Mouse (Mus musculus) testis, adult 2 months (tissue): ENCODE measurements around the gene D8Ertd738e.

Source experiments
- CTCF ChIP-seq: fragments of 200-500 bp; IDR thresholded peaks from 2 replicates; pipeline ENCODE4 v1.5.1; 2012; ENCODE audit warnings: low read depth, mild to moderate bottlenecking, inconsistent platforms, low read length, moderate library complexity; ENCODE audit not compliant: control insufficient read depth, insufficient read depth, insufficient replicate concordance
- POLR2A ChIP-seq: fragments of 200-500 bp; IDR thresholded peaks from 2 replicates; pipeline ENCODE4 v1.6.1; 2012; ENCODE audit warnings: low read depth, mild to moderate bottlenecking, inconsistent platforms, low read length, moderate library complexity; ENCODE audit not compliant: control insufficient read depth

- TF ChIP-seq CTCF (no peak), POLR2A (no peak)
Measured at GRCm38 (mm10) chr8:84280777-84281176, 31.3 kb upstream of the D8Ertd738e start.
